Comparison of ENCODE assay signal across 9 mouse cellular contexts in genomic region chrX:7696520-7696919, GRCm38 (mm10). TPM values are rescaled to one million over a fixed set of nuclear protein-coding genes. Genes with fewer than 3 reads are reported as not detected.
DNase-seq lines count a peak whose midpoint lies in the region; ATAC-seq and TF ChIP-seq lines count a peak whose summit lies in the region.
"Had no signal": no experiment of that assay in that cellular context is flagged by ENCODE, and none has a peak within 500 bp of the region (broad histone marks: within the 10 kb centered on the region; RNA-seq: fewer than 3 reads in every experiment).

No protein-coding gene starts in this region.

- no peak overlapping the region for H3K27ac ChIP-seq in heart, postnatal 0 days (ENCODE audit: low read depth)
- H3K27ac ChIP-seq in embryonic facial prominence, embryonic 15.5 days (replicated peaks) = no peak overlapping the region
- H3K27ac ChIP-seq in intestine, embryonic 15.5 days = no peak overlapping the region
- H3K27ac ChIP-seq in midbrain, embryonic 16.5 days (ENCODE audit: low read length) = no peak overlapping the region

- H3K27me3 ChIP-seq in heart, postnatal 0 days (ENCODE audit: control insufficient read depth, insufficient read depth, low read length) = no peaks in the 10 kb centered on the region
- no peaks in the 10 kb centered on the region for H3K27me3 ChIP-seq in embryonic facial prominence, embryonic 15.5 days
- no peaks in the 10 kb centered on the region for H3K27me3 ChIP-seq in intestine, embryonic 15.5 days (replicated peaks)
- H3K27me3 ChIP-seq in midbrain, embryonic 16.5 days (ENCODE audit: control insufficient read depth, insufficient read depth, low read depth, low read length) = no peaks in the 10 kb centered on the region

- peak overlapping the region; percentile 42; the same call in 1 of the 2 replicates for H3K4me2 ChIP-seq in heart, postnatal 0 days (ENCODE audit: low read depth, low read length)
- H3K4me2 ChIP-seq in embryonic facial prominence, embryonic 15.5 days (replicated peaks) = peak overlapping the region; percentile 29; the same call in 1 of the 2 replicates
- peak overlapping the region; percentile 39 for H3K4me2 ChIP-seq in intestine, embryonic 15.5 days (replicated peaks)
- peak overlapping the region; percentile 39; the same call in 1 of the 2 replicates for H3K4me2 ChIP-seq in midbrain, embryonic 16.5 days (ENCODE audit: low read length)

- H3K36me3 ChIP-seq in heart, postnatal 0 days (replicated peaks; ENCODE audit: control insufficient read depth, insufficient read depth, low read length) = peaks cover 8% of the 10 kb centered on the region
- H3K36me3 ChIP-seq in embryonic facial prominence, embryonic 15.5 days = 0 out of 2 replicates have a peak, but pooled peaks cover 7% of the 10 kb centered on the region
- no peaks in the 10 kb centered on the region for H3K36me3 ChIP-seq in intestine, embryonic 15.5 days
- no peaks in the 10 kb centered on the region for H3K36me3 ChIP-seq in midbrain, embryonic 16.5 days (ENCODE audit: control insufficient read depth, insufficient read depth, low read length)

- no peaks in the 10 kb centered on the region for H3K4me1 ChIP-seq in heart, postnatal 0 days (ENCODE audit: control insufficient read depth, insufficient read depth)
- H3K4me1 ChIP-seq in embryonic facial prominence, embryonic 15.5 days = peaks cover 4% of the 10 kb centered on the region; the same call in 1 of the 2 replicates
- H3K4me1 ChIP-seq in intestine, embryonic 15.5 days (replicated peaks) = no peaks in the 10 kb centered on the region
- H3K4me1 ChIP-seq in midbrain, embryonic 16.5 days (ENCODE audit: control insufficient read depth, insufficient read depth, low read length) = peaks cover 3% of the 10 kb centered on the region; the same call in 1 of the 2 replicates

- no peak overlapping the region for H3K9ac ChIP-seq in heart, postnatal 0 days (replicated peaks; ENCODE audit: low read depth, low read length)
- no peak overlapping the region for H3K9ac ChIP-seq in embryonic facial prominence, embryonic 15.5 days
- no peak overlapping the region for H3K9ac ChIP-seq in intestine, embryonic 15.5 days
- H3K9ac ChIP-seq in midbrain, embryonic 16.5 days (ENCODE audit: low read depth, low read length) = no peak overlapping the region

- no peak for TF ChIP-seq CTCF in heart, postnatal 0 days (IDR thresholded peaks at IDR 0.05; ENCODE audit: low read depth)

- no peak for TF ChIP-seq EP300 in heart, postnatal 0 days (IDR thresholded peaks at IDR 0.05; ENCODE audit: low read depth)

- 39% methylated on average over 6 of the region's 6 CpGs for WGBS in heart, postnatal 0 days
- whole genome bisulfite sequencing in embryonic facial prominence, embryonic 15.5 days = 43% methylated on average over 6 of the region's 6 CpGs
- 38% methylated on average over 6 of the region's 6 CpGs for WGBS in intestine, embryonic 15.5 days
- WGBS in midbrain, embryonic 16.5 days = 45% methylated on average over 6 of the region's 6 CpGs

- intact Hi-C loops in heart, postnatal 14 days (cut with DNase I) = loop anchor here (10.0 kb wide), 1 partner anchor 372 kb away; no protein-coding TSS in a partner anchor

- peak; percentile 13; the same call in 1 of the 2 replicates for ATAC-seq in heart, postnatal 0 days (ENCODE audit: insufficient read depth, low read depth)
- 0 out of 2 replicates have a peak, but pooled peaks have one; percentile 9 for ATAC-seq in embryonic facial prominence, embryonic 15.5 days (ENCODE audit: insufficient number of reproducible peaks, low FRiP score, low TSS enrichment, low read depth)
- peak; percentile 46 for ATAC-seq in intestine, embryonic 15.5 days
- peak; percentile 77 for ATAC-seq in midbrain, embryonic 16.5 days

- no peaks in the 10 kb centered on the region for H3K9me3 ChIP-seq in heart, postnatal 0 days (replicated peaks; ENCODE audit: control insufficient read depth, low read length)
- no peaks in the 10 kb centered on the region for H3K9me3 ChIP-seq in embryonic facial prominence, embryonic 15.5 days (replicated peaks)
- no peaks in the 10 kb centered on the region for H3K9me3 ChIP-seq in intestine, embryonic 15.5 days
- no peaks in the 10 kb centered on the region for H3K9me3 ChIP-seq in midbrain, embryonic 16.5 days (replicated peaks; ENCODE audit: control insufficient read depth, low read length, poor library complexity, severe bottlenecking)

- 0 out of 2 replicates have a peak overlapping the region, but pooled peaks have one; percentile 64 for H3K4me3 ChIP-seq in heart, postnatal 0 days (ENCODE audit: low read depth, low read length)
- peak overlapping the region; percentile 55 for H3K4me3 ChIP-seq in embryonic facial prominence, embryonic 15.5 days (replicated peaks)
- H3K4me3 ChIP-seq in intestine, embryonic 15.5 days (replicated peaks) = peak overlapping the region; percentile 52; the same call in 1 of the 2 replicates
- H3K4me3 ChIP-seq in midbrain, embryonic 16.5 days (ENCODE audit: low read depth, low read length) = 0 out of 2 replicates have a peak overlapping the region, but pooled peaks have one; percentile 8

- DNase-seq in heart, postnatal 0 days (ENCODE audit: low spot score) = no peak
- no peak for DNase-seq in heart, postnatal 14 days
- no peak for DNase-seq in spleen, postnatal 4 days (ENCODE audit: low spot score in 2 of 2)
- no peak for DNase-seq in spleen, adult 12 weeks (ENCODE audit: low spot score)
- no peak for DNase-seq in frontal cortex, adult 2 months (ENCODE audit: extremely low spot score in 1 of 2, low spot score in 1 of 2)

RNA-seq across cellular contexts. Expression of gene Gpkow, which starts 0.4 kb away (rescaled TPM):
- total RNA-seq in heart, postnatal 0 days (2014; rRNA removed; ENCODE audit: low replicate concordance) = 2.8 and 9.9 TPM in 2 replicates
- polyA plus RNA-seq in heart, postnatal 0 days (2015; fragmentation: Nextera tagmentation; extraction: Ambion mirVana) = 21.3 and 22.7 TPM in 2 replicates
- total RNA-seq in heart, postnatal 14 days (2021) = 10 to 100 TPM; 21.4 to 21.5 TPM
- polyA plus RNA-seq in embryonic facial prominence, embryonic 15.5 days (2015; fragmentation: Nextera tagmentation; extraction: Ambion mirVana) = 37.4 and 37.9 TPM in 2 replicates
- polyA plus RNA-seq in intestine, embryonic 15.5 days (2015; fragmentation: Nextera tagmentation; extraction: Ambion mirVana) = 27.6 and 31.8 TPM in 2 replicates
- 49.0 and 49.9 TPM in 2 replicates for polyA plus RNA-seq in midbrain, embryonic 16.5 days (2015; fragmentation: Nextera tagmentation; extraction: Ambion mirVana)
- 26.2 and 32.7 TPM in 2 replicates for polyA plus RNA-seq in frontal cortex, adult 2 months (2012; rRNA removed)

RNA-seq across cellular contexts. Expression of gene Magix, which starts 15.5 kb away (rescaled TPM):
- 1.1 and 2.0 TPM in 2 replicates for total RNA-seq in heart, postnatal 0 days (2014; rRNA removed; ENCODE audit: low replicate concordance)
- 1.5 and 1.8 TPM in 2 replicates for polyA plus RNA-seq in heart, postnatal 0 days (2015; fragmentation: Nextera tagmentation; extraction: Ambion mirVana)
- total RNA-seq in heart, postnatal 14 days (2021) = 10 to 100 TPM; 18.4 to 21.2 TPM
- 0.46 and 0.48 TPM in 2 replicates for polyA plus RNA-seq in embryonic facial prominence, embryonic 15.5 days (2015; fragmentation: Nextera tagmentation; extraction: Ambion mirVana)
- 0.57 and 0.71 TPM in 2 replicates for polyA plus RNA-seq in intestine, embryonic 15.5 days (2015; fragmentation: Nextera tagmentation; extraction: Ambion mirVana)
- polyA plus RNA-seq in midbrain, embryonic 16.5 days (2015; fragmentation: Nextera tagmentation; extraction: Ambion mirVana) = 0.10 and 0.13 TPM in 2 replicates
- 0.90 and 1.2 TPM in 2 replicates for polyA plus RNA-seq in frontal cortex, adult 2 months (2012; rRNA removed)

RNA-seq across cellular contexts. Expression of gene Wdr45, which starts 17.6 kb away (rescaled TPM):
- 24.2 and 52.7 TPM in 2 replicates for total RNA-seq in heart, postnatal 0 days (2014; rRNA removed; ENCODE audit: low replicate concordance)
- polyA plus RNA-seq in heart, postnatal 0 days (2015; fragmentation: Nextera tagmentation; extraction: Ambion mirVana) = 27.1 and 29.2 TPM in 2 replicates
- total RNA-seq in heart, postnatal 14 days (2021) = 10 to 100 TPM; 28.8 to 38.3 TPM
- 40.6 and 48.0 TPM in 2 replicates for polyA plus RNA-seq in embryonic facial prominence, embryonic 15.5 days (2015; fragmentation: Nextera tagmentation; extraction: Ambion mirVana)
- polyA plus RNA-seq in intestine, embryonic 15.5 days (2015; fragmentation: Nextera tagmentation; extraction: Ambion mirVana) = 25.0 and 27.5 TPM in 2 replicates
- polyA plus RNA-seq in midbrain, embryonic 16.5 days (2015; fragmentation: Nextera tagmentation; extraction: Ambion mirVana) = 29.9 and 30.8 TPM in 2 replicates
- polyA plus RNA-seq in frontal cortex, adult 2 months (2012; rRNA removed) = 75.0 and 77.0 TPM in 2 replicates

RNA-seq across cellular contexts. Expression of gene Plp2, which starts 25.3 kb away (rescaled TPM):
- total RNA-seq in heart, postnatal 0 days (2014; rRNA removed; ENCODE audit: low replicate concordance) = 134 and 184 TPM in 2 replicates
- polyA plus RNA-seq in heart, postnatal 0 days (2015; fragmentation: Nextera tagmentation; extraction: Ambion mirVana) = 91.1 and 95.7 TPM in 2 replicates
- total RNA-seq in heart, postnatal 14 days (2021) = 10 to 100 TPM; 43.8 to 58.0 TPM
- 171 and 180 TPM in 2 replicates for polyA plus RNA-seq in embryonic facial prominence, embryonic 15.5 days (2015; fragmentation: Nextera tagmentation; extraction: Ambion mirVana)
- 198 and 212 TPM in 2 replicates for polyA plus RNA-seq in intestine, embryonic 15.5 days (2015; fragmentation: Nextera tagmentation; extraction: Ambion mirVana)
- polyA plus RNA-seq in midbrain, embryonic 16.5 days (2015; fragmentation: Nextera tagmentation; extraction: Ambion mirVana) = 13.9 and 18.3 TPM in 2 replicates
- 14.6 and 15.6 TPM in 2 replicates for polyA plus RNA-seq in frontal cortex, adult 2 months (2012; rRNA removed)

RNA-seq across cellular contexts. Expression of gene Gm45208, which starts 25.5 kb away (rescaled TPM):
- total RNA-seq in heart, postnatal 0 days (2014; rRNA removed; ENCODE audit: low replicate concordance) = 3.1 TPM in 1 of 2 replicates, not detected in the other
- polyA plus RNA-seq in heart, postnatal 0 days (2015; fragmentation: Nextera tagmentation; extraction: Ambion mirVana) = not detected in 2 replicates
- total RNA-seq in heart, postnatal 14 days (2021) = not detected
- 0.44 and 0.66 TPM in 2 replicates for polyA plus RNA-seq in embryonic facial prominence, embryonic 15.5 days (2015; fragmentation: Nextera tagmentation; extraction: Ambion mirVana)
- not detected in 2 replicates for polyA plus RNA-seq in intestine, embryonic 15.5 days (2015; fragmentation: Nextera tagmentation; extraction: Ambion mirVana)
- not detected in 2 replicates for polyA plus RNA-seq in midbrain, embryonic 16.5 days (2015; fragmentation: Nextera tagmentation; extraction: Ambion mirVana)
- polyA plus RNA-seq in frontal cortex, adult 2 months (2012; rRNA removed) = 0.18 and 0.55 TPM in 2 replicates
- total RNA-seq: gastrocnemius, postnatal 4 days had no signal

Comparison
In these comparisons a context has a peak if more than half of its experiments do, and no peak if none do; other contexts are left out.
1. ATAC-seq: peak in every context shown above with its lines; median percentile 77 in midbrain, embryonic 16.5 days; 46 in intestine, embryonic 15.5 days; 13 in heart, postnatal 0 days; 9 in embryonic facial prominence, embryonic 15.5 days.
2. H3K4me3 ChIP-seq: peak in every context shown above with its lines; median percentile 64 in heart, postnatal 0 days; 55 in embryonic facial prominence, embryonic 15.5 days; 52 in intestine, embryonic 15.5 days; 8 in midbrain, embryonic 16.5 days.